Mouse (Mus musculus) CH12.LX (cell line): ENCODE measurements around the gene Mfsd2b.

ENCODE experiments used
- NELFE ChIP-seq: IDR thresholded peaks from 2 replicates; pipeline ENCODE4 v1.6.1; 2011; ENCODE audit warnings: low read depth, low read length, improper control_type of control experiment
- POLR2A ChIP-seq: IDR thresholded peaks from 2 replicates; pipeline ENCODE4 v1.6.1; 2011; ENCODE audit warnings: low read depth, mild to moderate bottlenecking, improper control_type of control experiment, low read length
- RAD21 ChIP-seq: IDR thresholded peaks from 2 replicates; pipeline ENCODE4 v1.6.1; 2011; ENCODE audit warnings: low read depth, mild to moderate bottlenecking, low read length, improper control_type of control experiment, moderate library complexity

DNA sequence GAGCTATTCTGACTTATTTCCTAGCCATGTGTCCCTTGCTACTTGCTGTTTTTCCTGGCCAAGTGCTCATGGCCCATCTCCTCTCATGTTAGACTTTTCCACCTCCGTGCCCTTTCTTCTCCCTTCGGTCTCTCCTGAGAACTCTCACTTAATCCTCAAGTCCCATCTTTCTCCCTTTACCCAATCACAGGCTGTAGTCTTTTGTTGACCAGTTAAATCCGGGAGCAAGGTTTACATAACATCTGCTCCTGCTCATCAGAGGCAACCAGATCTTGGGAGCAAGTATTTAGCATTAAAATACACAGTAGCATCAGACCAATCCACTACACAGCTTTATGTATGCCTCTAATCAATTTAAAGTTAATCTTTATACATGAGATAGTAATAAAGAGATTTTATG, 40.3 kb upstream of the Mfsd2b start:
- TF ChIP-seq RAD21: no peak
- no peak for TF ChIP-seq POLR2A
- no peak for TF ChIP-seq NELFE
